Mouse (Mus musculus): ENCODE results near the gene Nav1. TPM values are rescaled to one million over a fixed set of nuclear protein-coding genes. Genes with fewer than 3 reads are reported as not detected.

The Nav1 gene
- polyA plus RNA-seq, 1 experiment from 2014 or later, result 34.9 TPM

- no peak for ATAC-seq (ENCODE audit: low read depth)
- Histone ChIP-seq H3K36me3 (peaks cover 5% of the 10 kb centered on the region; the same call in 1 of the 2 replicates), H3K27ac (replicated peaks) (no peak overlapping the region), H3K4me3 (no peak overlapping the region), H3K9me3 (no peaks in the 10 kb centered on the region), H3K4me2 (no peak overlapping the region), H3K4me1 (replicated peaks) (peaks cover 42% of the 10 kb centered on the region), H3K9ac (no peak overlapping the region), H3K27me3 (no peaks in the 10 kb centered on the region)
- 88% methylated on average over 13 of the region's 13 CpGs for WGBS
These were observed 86.4 kb downstream of the Nav1 start for GRCm38 (mm10) chr1:135520550-135521168.

DNA sequence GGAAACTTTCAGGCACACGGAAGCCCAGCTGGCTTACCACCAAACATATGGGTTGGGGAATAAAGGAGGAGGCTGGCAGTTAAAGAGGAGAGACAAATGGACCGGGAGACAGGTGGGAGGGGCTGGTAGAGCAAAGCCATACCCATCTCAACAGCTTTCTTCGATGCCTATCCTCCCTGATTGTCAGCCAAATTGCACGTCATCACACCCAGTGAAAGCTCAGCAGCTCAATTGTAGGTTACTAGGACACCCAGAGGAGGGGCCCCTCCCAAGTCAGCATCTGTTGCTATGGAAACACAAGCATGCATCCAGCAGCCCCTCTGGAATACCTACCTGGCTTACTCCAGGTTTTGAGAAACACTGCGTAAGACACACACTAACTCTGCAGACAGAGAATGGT lies 88.4 kb downstream of the Nav1 start:
- H3K27me3 ChIP-seq, result no peaks in the 10 kb centered on the region
- H3K4me3 ChIP-seq, result no peak overlapping the region
- H3K4me2 ChIP-seq, result no peak overlapping the region
- no peaks in the 10 kb centered on the region for H3K9me3 ChIP-seq
- ATAC-seq (ENCODE audit: low read depth), result peak; percentile 57
- H3K4me1 ChIP-seq (replicated peaks), result peaks cover 56% of the 10 kb centered on the region
- peak overlapping the region; percentile 34; the same call in 1 of the 2 replicates for H3K27ac ChIP-seq (replicated peaks)
- 19% methylated on average over 5 of the region's 5 CpGs for WGBS
- H3K36me3 ChIP-seq, result peaks cover 5% of the 10 kb centered on the region; the same call in 1 of the 2 replicates
- no peak overlapping the region; the same call in 1 of the 2 replicates for H3K9ac ChIP-seq

DNA sequence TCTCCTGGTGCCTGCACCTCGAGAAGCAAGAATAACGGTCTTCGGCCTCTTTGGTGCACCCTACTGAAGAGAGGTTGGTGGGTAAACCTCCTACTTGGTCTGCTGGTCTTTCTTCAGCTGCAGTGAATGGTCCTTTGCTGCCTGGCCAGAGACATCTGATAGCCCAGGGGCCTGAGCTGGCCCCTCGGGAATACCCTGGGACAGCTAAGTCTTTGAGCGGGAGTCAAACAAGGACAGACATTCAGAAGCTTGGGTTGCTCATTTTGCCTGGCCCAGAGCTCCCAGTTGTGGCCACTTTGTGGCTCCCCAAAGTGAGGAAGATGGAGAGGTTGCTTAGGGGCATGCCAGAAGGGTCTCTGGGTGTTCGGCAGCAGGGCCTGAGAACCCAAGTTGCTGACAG lies 89.6 kb downstream of the Nav1 start:
- ATAC-seq (ENCODE audit: low read depth), result no peak
- H3K27me3 ChIP-seq, result no peaks in the 10 kb centered on the region
- H3K27ac ChIP-seq (replicated peaks), result peak overlapping the region; percentile 34
- H3K9ac ChIP-seq, result no peak overlapping the region
- peaks cover 5% of the 10 kb centered on the region; the same call in 1 of the 2 replicates for H3K36me3 ChIP-seq
- no peak overlapping the region for H3K4me3 ChIP-seq
- 81% methylated on average over 6 of the region's 6 CpGs for WGBS
- H3K4me1 ChIP-seq (replicated peaks), result peaks cover 66% of the 10 kb centered on the region
- no peaks in the 10 kb centered on the region for H3K9me3 ChIP-seq
- H3K4me2 ChIP-seq, result no peak overlapping the region

DNA sequence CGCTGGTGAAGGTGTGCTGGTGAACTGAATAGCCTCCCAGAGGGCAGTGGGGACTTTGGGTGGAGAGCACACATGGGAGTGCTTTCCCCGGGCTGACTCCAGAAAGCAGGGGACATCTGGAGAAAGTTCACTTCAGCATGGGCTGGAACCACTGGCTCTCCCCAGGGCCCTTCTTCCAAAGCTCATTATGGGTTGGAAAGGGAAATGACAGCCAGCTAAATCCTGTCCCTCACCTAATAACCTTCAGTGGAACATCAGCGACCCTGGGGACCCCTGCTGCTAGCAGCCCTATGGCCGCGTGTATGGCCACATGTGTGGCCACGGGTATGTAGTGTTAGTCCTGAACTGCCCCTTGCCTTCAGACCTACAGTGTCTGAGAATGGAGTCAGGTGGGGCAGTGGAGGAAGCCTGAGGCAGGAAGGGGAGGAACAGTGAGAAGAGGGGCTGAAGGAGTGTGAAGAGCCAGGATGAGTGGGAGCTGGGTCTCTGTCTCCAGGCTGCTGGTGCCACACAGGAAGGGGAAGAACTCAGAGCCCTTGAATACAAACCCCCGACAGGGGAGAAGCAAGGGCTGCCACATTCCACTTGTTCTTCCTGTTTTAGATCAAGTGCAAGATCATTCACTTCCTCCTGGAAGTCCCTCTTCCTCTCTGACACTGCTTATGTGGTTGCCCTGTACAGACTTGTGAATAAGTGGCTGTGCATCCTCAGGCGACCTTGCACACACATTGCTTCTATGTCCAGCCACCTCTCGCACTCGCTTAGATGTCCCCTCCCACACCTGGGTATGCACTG lies 90.4 kb downstream of the Nav1 start:
- H3K27ac ChIP-seq (replicated peaks), result no peak overlapping the region
- H3K9me3 ChIP-seq, result no peaks in the 10 kb centered on the region
- no peaks in the 10 kb centered on the region for H3K27me3 ChIP-seq
- WGBS, result 65% methylated on average over 10 of the region's 10 CpGs
- peaks cover 73% of the 10 kb centered on the region for H3K4me1 ChIP-seq (replicated peaks)
- no peak overlapping the region for H3K4me3 ChIP-seq
- ATAC-seq (ENCODE audit: low read depth), result no peak
- H3K4me2 ChIP-seq, result no peak overlapping the region
- no peak overlapping the region for H3K9ac ChIP-seq
- peaks cover 3% of the 10 kb centered on the region; the same call in 1 of the 2 replicates for H3K36me3 ChIP-seq

GRCm38 (mm10) chr1:135515633-135516238 lies 91.4 kb downstream of the Nav1 start:
- no peaks in the 10 kb centered on the region for H3K9me3 ChIP-seq
- no peak overlapping the region for H3K27ac ChIP-seq (replicated peaks)
- no peaks in the 10 kb centered on the region for H3K27me3 ChIP-seq
- no peak overlapping the region for H3K4me3 ChIP-seq
- WGBS, result 69% methylated on average over 12 of the region's 12 CpGs
- H3K36me3 ChIP-seq, result no peaks in the 10 kb centered on the region
- ATAC-seq (ENCODE audit: low read depth), result no peak
- no peak overlapping the region for H3K4me2 ChIP-seq
- H3K9ac ChIP-seq, result no peak overlapping the region
- peaks cover 83% of the 10 kb centered on the region for H3K4me1 ChIP-seq (replicated peaks)

DNA sequence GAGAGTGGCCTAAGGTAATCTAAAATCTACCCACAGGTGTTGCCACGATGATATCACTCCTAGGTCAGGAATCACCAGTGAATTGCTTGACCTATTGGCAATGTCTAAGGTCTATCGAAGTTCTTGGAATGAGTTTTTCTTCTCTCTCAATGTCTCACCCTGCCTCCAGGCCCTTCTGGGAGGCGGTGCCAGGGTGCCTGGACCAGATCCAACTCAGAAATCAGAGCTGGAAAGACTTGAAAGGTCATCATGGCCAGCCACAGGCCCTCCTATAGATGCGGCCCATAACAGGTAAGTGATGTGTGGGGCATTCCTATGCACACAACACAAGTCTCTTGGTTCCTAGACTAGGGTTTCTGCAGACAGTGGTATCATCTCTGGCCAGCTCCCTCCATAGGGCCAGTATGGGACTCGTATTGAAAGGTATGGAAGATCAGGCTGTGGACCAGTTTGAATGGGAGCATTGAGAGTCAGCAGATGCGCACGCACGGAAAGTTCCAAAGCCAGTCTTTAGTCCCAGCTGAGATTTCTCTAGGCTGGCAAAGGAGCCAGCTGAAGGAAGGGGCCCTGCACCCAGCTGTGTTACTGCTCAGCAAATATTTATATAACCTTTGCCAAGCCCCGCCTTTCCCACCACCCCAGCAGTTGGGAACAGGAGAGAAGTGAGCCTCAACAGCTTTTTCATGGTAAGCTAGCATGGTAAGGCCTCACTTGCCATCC lies 92.0 kb downstream of the Nav1 start:
- 66% methylated on average over 9 of the region's 9 CpGs for WGBS
- no peak for ATAC-seq (ENCODE audit: low read depth)
- no peak overlapping the region for H3K9ac ChIP-seq
- H3K4me1 ChIP-seq (replicated peaks), result peaks cover 89% of the 10 kb centered on the region
- H3K36me3 ChIP-seq, result no peaks in the 10 kb centered on the region
- no peaks in the 10 kb centered on the region for H3K27me3 ChIP-seq
- H3K9me3 ChIP-seq, result no peaks in the 10 kb centered on the region
- H3K4me2 ChIP-seq, result no peak overlapping the region
- H3K27ac ChIP-seq (replicated peaks), result no peak overlapping the region
- H3K4me3 ChIP-seq, result no peak overlapping the region

DNA sequence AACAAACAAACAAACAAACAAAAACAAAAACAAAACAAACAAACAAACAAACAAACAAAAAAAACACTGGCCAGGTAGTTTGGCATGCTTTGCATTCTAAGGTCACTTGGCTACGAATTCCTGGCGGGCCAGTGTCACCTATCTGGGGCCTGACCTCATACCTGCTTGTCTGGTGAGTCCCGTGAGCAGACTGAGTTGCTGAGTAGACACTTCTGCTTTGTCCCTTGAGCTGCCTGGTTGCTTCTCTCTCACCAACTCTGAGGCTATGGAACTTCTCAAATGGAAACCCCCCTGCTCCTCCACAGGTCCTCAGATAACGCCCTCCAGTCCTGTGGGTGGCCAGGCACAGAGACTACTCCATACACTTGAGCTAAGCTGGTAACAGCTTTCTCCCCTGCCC lies 93.0 kb downstream of the Nav1 start:
- Histone ChIP-seq H3K27me3 (no peaks in the 10 kb centered on the region), H3K9me3 (no peaks in the 10 kb centered on the region), H3K4me1 (replicated peaks) (peaks cover 93% of the 10 kb centered on the region), H3K27ac (replicated peaks) (no peak overlapping the region), H3K9ac (no peak overlapping the region), H3K4me3 (no peak overlapping the region), H3K36me3 (no peaks in the 10 kb centered on the region), H3K4me2 (no peak overlapping the region)
- ATAC-seq (ENCODE audit: low read depth), result no peak
- WGBS, result 76% methylated on average over 4 of the region's 4 CpGs

DNA sequence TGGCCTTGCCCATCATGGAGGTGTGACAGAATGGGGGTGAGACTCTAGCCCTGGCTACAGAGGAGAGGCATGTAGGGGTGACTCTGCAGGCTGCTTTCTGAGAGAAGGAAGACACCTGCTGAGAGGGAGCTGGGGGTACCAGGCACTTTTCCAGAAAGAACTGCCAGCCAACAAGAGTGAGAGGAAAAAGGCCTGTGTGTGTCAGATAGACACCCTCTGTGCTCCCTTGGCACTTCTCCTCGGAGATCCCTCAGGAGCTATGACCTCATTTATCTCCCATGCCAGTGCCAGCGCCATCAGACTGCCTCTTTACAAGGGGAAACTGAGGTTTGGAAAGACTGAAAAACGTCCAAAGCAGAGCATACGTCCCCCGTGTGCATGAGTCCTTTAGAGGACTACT lies 93.6 kb downstream of the Nav1 start:
- no peaks in the 10 kb centered on the region for H3K27me3 ChIP-seq
- no peak overlapping the region for H3K27ac ChIP-seq (replicated peaks)
- H3K9ac ChIP-seq, result no peak overlapping the region
- H3K9me3 ChIP-seq, result no peaks in the 10 kb centered on the region
- H3K4me3 ChIP-seq, result no peak overlapping the region
- 16% methylated on average over 5 of the region's 5 CpGs for WGBS
- H3K4me2 ChIP-seq, result no peak overlapping the region
- H3K36me3 ChIP-seq, result no peaks in the 10 kb centered on the region
- H3K4me1 ChIP-seq (replicated peaks), result peaks cover 93% of the 10 kb centered on the region
- ATAC-seq (ENCODE audit: low read depth), result no peak

DNA sequence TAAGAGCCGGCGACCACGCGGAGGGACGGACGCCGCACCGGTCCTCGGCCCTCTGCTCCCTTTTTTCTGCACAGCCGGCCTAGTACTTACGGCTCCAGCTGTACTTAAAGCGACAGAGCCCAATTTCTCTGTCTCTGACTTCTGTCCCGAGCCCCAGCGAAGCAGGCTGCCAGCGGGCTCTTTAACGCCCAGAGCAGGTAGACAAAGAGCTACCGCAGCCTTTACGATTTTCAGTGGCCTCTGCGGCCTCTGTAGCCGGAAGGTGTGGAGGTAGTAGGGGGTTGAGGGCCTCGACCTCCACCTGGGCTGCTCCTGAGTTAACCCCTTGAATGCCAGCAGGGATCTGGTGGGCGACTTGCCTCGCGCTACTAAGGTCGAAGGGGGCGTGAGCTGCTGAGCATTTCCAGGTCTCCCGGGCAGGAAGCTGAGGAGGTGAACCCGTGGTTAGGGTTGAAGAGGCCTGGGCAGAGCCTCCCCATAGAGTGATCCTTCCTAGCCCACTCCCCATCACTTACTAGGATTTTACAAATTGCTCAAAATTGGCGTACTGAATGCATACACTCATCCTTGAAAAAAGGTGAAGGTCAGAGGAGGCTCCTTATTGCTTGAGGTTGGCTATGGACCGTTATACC lies 96.6 kb downstream of the Nav1 start:
- under 1% methylated on average over 30 of the region's 30 CpGs for WGBS
- no peaks in the 10 kb centered on the region for H3K9me3 ChIP-seq
- ATAC-seq (ENCODE audit: low read depth), result peak; percentile 82
- peak overlapping the region; percentile 88 for H3K9ac ChIP-seq
- no peaks in the 10 kb centered on the region for H3K36me3 ChIP-seq
- peaks cover 86% of the 10 kb centered on the region for H3K4me1 ChIP-seq (replicated peaks)
- peak overlapping the region; percentile 87 for H3K4me2 ChIP-seq
- peak overlapping the region; percentile 62 for H3K4me3 ChIP-seq
- H3K27me3 ChIP-seq, result no peaks in the 10 kb centered on the region
- peak overlapping the region; percentile 89 for H3K27ac ChIP-seq (replicated peaks)

DNA sequence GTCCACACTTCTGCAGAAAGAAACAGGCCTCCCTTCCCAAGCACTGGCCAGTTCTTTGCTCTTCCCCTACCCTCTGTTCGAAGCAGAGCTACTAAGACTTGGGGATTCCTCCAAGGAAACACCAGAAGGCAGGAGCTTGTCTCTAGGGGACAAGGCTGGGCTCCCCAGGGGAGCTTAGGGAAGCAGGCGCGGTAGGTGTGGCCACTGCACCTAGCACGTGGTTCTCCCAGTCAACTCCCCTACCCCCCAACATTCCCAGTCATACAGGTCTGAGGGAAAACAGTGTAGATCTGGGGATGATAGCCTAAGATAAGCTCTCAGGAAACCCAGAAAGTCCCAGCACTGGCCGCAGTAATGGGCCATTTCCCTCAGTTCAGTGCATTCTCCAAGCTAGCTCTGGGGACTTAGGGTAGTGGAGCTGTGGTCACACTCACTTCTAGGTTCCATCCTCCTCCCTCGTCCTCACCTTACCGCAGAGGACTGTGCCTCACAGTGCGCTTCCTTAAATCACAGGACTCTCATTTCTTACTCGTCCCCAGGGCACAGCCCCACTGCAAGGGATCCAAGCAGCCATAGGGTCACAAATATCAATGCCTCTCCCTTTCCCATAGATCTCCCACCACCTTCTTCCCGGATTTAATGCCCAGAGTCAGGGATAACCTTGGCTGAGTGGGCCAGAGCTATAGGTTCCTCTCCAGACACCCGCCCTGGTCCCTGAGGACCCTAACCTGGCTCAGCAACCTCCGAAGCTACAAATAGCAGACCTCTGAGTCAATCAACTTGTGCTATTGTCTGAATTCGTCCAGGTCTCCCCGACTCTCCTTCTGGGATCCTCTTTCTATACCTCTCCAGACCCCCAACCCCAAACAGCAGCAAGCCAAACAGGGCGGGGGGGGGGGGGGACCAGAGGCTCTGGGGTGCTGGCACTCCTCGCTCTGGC lies 97.7 kb downstream of the Nav1 start:
- peak overlapping the region; percentile 89 for H3K27ac ChIP-seq (replicated peaks)

DNA sequence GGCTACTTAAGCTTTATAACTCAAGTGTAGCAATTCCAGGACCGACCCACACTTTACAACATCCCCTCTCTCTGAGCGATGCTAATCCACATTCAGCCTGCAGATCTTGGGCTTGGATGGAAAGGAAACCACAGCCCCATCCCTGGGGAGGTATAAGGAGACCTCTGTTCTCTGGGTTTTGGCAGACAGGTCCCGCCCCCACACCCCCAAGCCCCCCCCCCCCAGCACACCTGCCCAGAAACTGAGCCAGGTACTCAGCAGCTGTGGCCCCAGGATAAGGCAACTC lies 98.8 kb downstream of the Nav1 start:
- no peaks in the 10 kb centered on the region for H3K9me3 ChIP-seq
- 20% methylated on average over 3 of the region's 3 CpGs for WGBS
- peak overlapping the region; percentile 62 for H3K4me3 ChIP-seq
- no peak for ATAC-seq (ENCODE audit: low read depth)
- no peaks in the 10 kb centered on the region for H3K36me3 ChIP-seq
- peak overlapping the region; percentile 52 for H3K9ac ChIP-seq
- H3K4me2 ChIP-seq, result peak overlapping the region; percentile 87
- H3K4me1 ChIP-seq (replicated peaks), result peaks cover 73% of the 10 kb centered on the region
- no peaks in the 10 kb centered on the region for H3K27me3 ChIP-seq
- H3K27ac ChIP-seq (replicated peaks), result no peak overlapping the region

More for the DNA sequence above, 97.7 kb downstream of the Nav1 start:
- Histone ChIP-seq H3K4me1 (replicated peaks) (peaks cover 84% of the 10 kb centered on the region), H3K27me3 (no peaks in the 10 kb centered on the region), H3K4me2 (peak overlapping the region; percentile 87), H3K36me3 (no peaks in the 10 kb centered on the region), H3K9ac (peak overlapping the region; percentile 88), H3K9me3 (no peaks in the 10 kb centered on the region), H3K4me3 (peak overlapping the region; percentile 62)
- 10% methylated on average over 16 of the region's 16 CpGs for WGBS
- peak; percentile 13; the same call in 1 of the 2 replicates for ATAC-seq (ENCODE audit: low read depth)

All from neural tube, embryonic 13.5 days (tissue).